Mouse (Mus musculus) liver, embryonic 13.5 days (tissue): ENCODE measurements around the gene Ramp1. TPM values are rescaled to one million over a fixed set of nuclear protein-coding genes. Genes with fewer than 3 reads are reported as not detected.

Source experiments
- ATAC-seq: fragments of 200-750 bp; cut with Nextera tagmentation; 2 replicates; pipeline ENCODE4 v1.8.0; 2017; ENCODE audit warnings: low read depth, mild to moderate bottlenecking, moderate number of reproducible peaks, moderate library complexity
- DNase-seq: peaks from one replicate; pipeline ENCODE4 v3.0.0; 2022
- H3K27ac ChIP-seq: fragments of 300-500 bp; sonication (generic); 2 replicates; pipeline ENCODE4 v1.5.1; 2015; ENCODE audit warnings: moderate library complexity, mild to moderate bottlenecking, inconsistent platforms
- H3K27me3 ChIP-seq: fragments of 300-500 bp; sonication (generic); 2 replicates; pipeline ENCODE4 v1.6.1; 2015; ENCODE audit warnings: mild to moderate bottlenecking, inconsistent platforms
- H3K36me3 ChIP-seq: fragments of 300-500 bp; sonication (generic); 2 replicates; pipeline ENCODE4 v1.6.1; 2015; ENCODE audit warnings: mild to moderate bottlenecking, inconsistent platforms
- H3K4me1 ChIP-seq: fragments of 300-500 bp; sonication (generic); replicated peaks from 2 replicates; pipeline ENCODE4 v1.6.1; 2015; ENCODE audit warnings: inconsistent platforms
- H3K4me2 ChIP-seq: fragments of 300-500 bp; sonication (generic); 2 replicates; pipeline ENCODE4 v1.6.1; 2015; ENCODE audit warnings: inconsistent platforms, mild to moderate bottlenecking, moderate library complexity
- H3K4me3 ChIP-seq: fragments of 300-500 bp; sonication (generic); replicated peaks from 2 replicates; pipeline ENCODE4 v1.5.1; 2015; ENCODE audit warnings: mild to moderate bottlenecking, inconsistent platforms
- H3K9ac ChIP-seq: fragments of 300-500 bp; sonication (generic); 2 replicates; pipeline ENCODE4 v1.6.1; 2015; ENCODE audit warnings: mild to moderate bottlenecking, inconsistent platforms
- H3K9me3 ChIP-seq: fragments of 300-500 bp; sonication (generic); replicated peaks from 2 replicates; pipeline ENCODE4 v1.6.1; 2016; ENCODE audit warnings: inconsistent platforms
- WGBS: fragments of 180-500 bp; shearing (Covaris S2); methylation state at CpG from one replicate; pipeline ENCODE4 v1.1.7; 2015; ENCODE audit not compliant: insufficient replicate concordance; 5-methylcytosine and 5-hydroxymethylcytosine counted together
- polyA plus RNA-seq: library from polyadenylated mRNA; unstranded; fragments of >200 nt; fragmentation: Nextera tagmentation; extraction: Ambion mirVana; gene quantifications from 2 replicates; pipeline ENCODE4 v1.2.1, GENCODE M21; 2015

Gene Ramp1
- polyA plus RNA-seq, 1 experiment from 2014 or later: 5.3 TPM

GRCm38 (mm10) chr1:91181261-91181660, 1.6 kb downstream of the Ramp1 start:
- no peak overlapping the region for H3K9ac ChIP-seq
- H3K36me3 ChIP-seq: no peaks in the 10 kb centered on the region
- DNase-seq: no peak
- ATAC-seq: no peak
- H3K9me3 ChIP-seq: no peaks in the 10 kb centered on the region
- WGBS: 60% methylated on average over 5 of the region's 5 CpGs
- no peak overlapping the region for H3K27ac ChIP-seq
- H3K27me3 ChIP-seq: peaks cover 25% of the 10 kb centered on the region
- H3K4me1 ChIP-seq: peaks cover 14% of the 10 kb centered on the region
- H3K4me2 ChIP-seq: 0 out of 2 replicates have a peak overlapping the region, but pooled peaks have one; percentile 23
- no peak overlapping the region for H3K4me3 ChIP-seq

- H3K27ac ChIP-seq: no peak overlapping the region
- H3K4me3 ChIP-seq: no peak overlapping the region
- H3K9me3 ChIP-seq: no peaks in the 10 kb centered on the region
- H3K4me2 ChIP-seq: peak overlapping the region; percentile 23; the same call in 1 of the 2 replicates
- H3K36me3 ChIP-seq: no peaks in the 10 kb centered on the region
- DNase-seq (no peak), ATAC-seq (no peak)
- H3K9ac ChIP-seq: no peak overlapping the region
- H3K27me3 ChIP-seq: peaks cover 25% of the 10 kb centered on the region
- peaks cover 14% of the 10 kb centered on the region for H3K4me1 ChIP-seq
- WGBS: 38% methylated on average over 12 of the region's 12 CpGs
Observed at GRCm38 (mm10) chr1:91181784-91182450, 2.3 kb downstream of the Ramp1 start.

GRCm38 (mm10) chr1:91183305-91183704, 3.7 kb downstream of the Ramp1 start:
- no peaks in the 10 kb centered on the region for H3K36me3 ChIP-seq
- no peak overlapping the region for H3K9ac ChIP-seq
- H3K4me1 ChIP-seq: peaks cover 28% of the 10 kb centered on the region
- no peak overlapping the region for H3K27ac ChIP-seq
- no peak for DNase-seq
- peaks cover 25% of the 10 kb centered on the region for H3K27me3 ChIP-seq
- no peak overlapping the region for H3K4me2 ChIP-seq
- ATAC-seq: no peak
- WGBS: 69% methylated on average over 10 of the region's 10 CpGs
- no peak overlapping the region for H3K4me3 ChIP-seq
- H3K9me3 ChIP-seq: no peaks in the 10 kb centered on the region

- Histone ChIP-seq H3K27me3 (no peaks in the 10 kb centered on the region), H3K9ac (no peak overlapping the region), H3K9me3 (no peaks in the 10 kb centered on the region), H3K36me3 (no peaks in the 10 kb centered on the region), H3K4me2 (no peak overlapping the region), H3K4me1 (peaks cover 27% of the 10 kb centered on the region), H3K4me3 (no peak overlapping the region), H3K27ac (peak overlapping the region; percentile 50; the same call in 1 of the 2 replicates)
- DNase-seq (no peak), ATAC-seq (no peak)
- WGBS: 36% methylated on average over 6 of the region's 6 CpGs
Observed at GRCm38 (mm10) chr1:91186677-91187076, 7.1 kb downstream of the Ramp1 start.

- Histone ChIP-seq H3K27ac (peak overlapping the region; percentile 50), H3K9me3 (no peaks in the 10 kb centered on the region), H3K36me3 (no peaks in the 10 kb centered on the region), H3K4me3 (no peak overlapping the region), H3K4me1 (peaks cover 25% of the 10 kb centered on the region), H3K27me3 (no peaks in the 10 kb centered on the region), H3K4me2 (no peak overlapping the region), H3K9ac (no peak overlapping the region)
- ATAC-seq (0 out of 2 replicates have a peak, but pooled peaks have one; percentile 11), DNase-seq (no peak)
- WGBS: 19% methylated on average over 5 of the region's 5 CpGs
Observed at GRCm38 (mm10) chr1:91187315-91187714, 7.7 kb downstream of the Ramp1 start.

- peak; percentile 87 for ATAC-seq
- Histone ChIP-seq H3K9ac (no peak overlapping the region), H3K9me3 (no peaks in the 10 kb centered on the region), H3K4me2 (no peak overlapping the region), H3K4me3 (no peak overlapping the region), H3K27ac (peak overlapping the region; percentile 50), H3K27me3 (no peaks in the 10 kb centered on the region), H3K4me1 (peaks cover 25% of the 10 kb centered on the region), H3K36me3 (no peaks in the 10 kb centered on the region)
- DNase-seq: no peak
- 37% methylated on average over 7 of the region's 7 CpGs for WGBS
Observed at GRCm38 (mm10) chr1:91187786-91188640, 8.4 kb downstream of the Ramp1 start.

GRCm38 (mm10) chr1:91188851-91189460, 9.3 kb downstream of the Ramp1 start:
- 77% methylated on average over 10 of the region's 10 CpGs for WGBS
- H3K27me3 ChIP-seq: no peaks in the 10 kb centered on the region
- no peak overlapping the region for H3K9ac ChIP-seq
- no peak for DNase-seq
- no peak overlapping the region for H3K4me3 ChIP-seq
- 0 out of 2 replicates have a peak overlapping the region, but pooled peaks have one; percentile 50 for H3K27ac ChIP-seq
- ATAC-seq: no peak
- H3K4me2 ChIP-seq: no peak overlapping the region
- H3K4me1 ChIP-seq: peaks cover 25% of the 10 kb centered on the region
- no peaks in the 10 kb centered on the region for H3K36me3 ChIP-seq
- H3K9me3 ChIP-seq: no peaks in the 10 kb centered on the region

GRCm38 (mm10) chr1:91192184-91192583, 12.6 kb downstream of the Ramp1 start:
- Histone ChIP-seq H3K4me1 (peaks cover 22% of the 10 kb centered on the region), H3K36me3 (no peaks in the 10 kb centered on the region), H3K27ac (no peak overlapping the region), H3K4me2 (no peak overlapping the region), H3K9ac (no peak overlapping the region), H3K9me3 (no peaks in the 10 kb centered on the region), H3K27me3 (no peaks in the 10 kb centered on the region), H3K4me3 (no peak overlapping the region)
- DNase-seq (no peak), ATAC-seq (no peak)
- 72% methylated on average over 8 of the region's 8 CpGs for WGBS

- no peaks in the 10 kb centered on the region for H3K36me3 ChIP-seq
- peaks cover 12% of the 10 kb centered on the region for H3K4me1 ChIP-seq
- WGBS: 48% methylated on average over 4 of the region's 4 CpGs
- no peaks in the 10 kb centered on the region for H3K9me3 ChIP-seq
- H3K4me2 ChIP-seq: no peak overlapping the region
- no peak overlapping the region for H3K9ac ChIP-seq
- H3K4me3 ChIP-seq: no peak overlapping the region
- no peaks in the 10 kb centered on the region for H3K27me3 ChIP-seq
- DNase-seq (no peak), ATAC-seq (no peak)
- H3K27ac ChIP-seq: no peak overlapping the region
Observed at GRCm38 (mm10) chr1:91193242-91193641, 13.6 kb downstream of the Ramp1 start.

GRCm38 (mm10) chr1:91193680-91194079, 14.1 kb downstream of the Ramp1 start:
- Histone ChIP-seq H3K9me3 (no peaks in the 10 kb centered on the region), H3K4me1 (0 out of 2 replicates have a peak, but pooled peaks cover 7% of the 10 kb centered on the region), H3K4me3 (no peak overlapping the region), H3K9ac (no peak overlapping the region), H3K4me2 (no peak overlapping the region), H3K27me3 (no peaks in the 10 kb centered on the region), H3K27ac (no peak overlapping the region), H3K36me3 (no peaks in the 10 kb centered on the region)
- no peak for ATAC-seq
- DNase-seq: no peak
- WGBS: 76% methylated on average over 4 of the region's 4 CpGs

- Histone ChIP-seq H3K36me3 (no peaks in the 10 kb centered on the region), H3K27ac (no peak overlapping the region), H3K4me3 (no peak overlapping the region), H3K27me3 (no peaks in the 10 kb centered on the region), H3K4me2 (no peak overlapping the region), H3K9me3 (no peaks in the 10 kb centered on the region), H3K4me1 (no peaks in the 10 kb centered on the region), H3K9ac (no peak overlapping the region)
- ATAC-seq (no peak), DNase-seq (no peak)
- WGBS: 84% methylated on average over 10 of the region's 10 CpGs
Observed at GRCm38 (mm10) chr1:91199793-91200192, 20.2 kb downstream of the Ramp1 start.
